ENCODE assay signal across 23 mouse cellular contexts in genomic region chr10:70373207-70373606, GRCm38 (mm10).
DNase-seq lines count a peak whose midpoint lies in the region; ATAC-seq and TF ChIP-seq lines count a peak whose summit lies in the region.
"Had no signal": no experiment of that assay in that cellular context is flagged by ENCODE, and none has a peak within 500 bp of the region (broad histone marks: within the 10 kb centered on the region; RNA-seq: fewer than 3 reads in every experiment).

No protein-coding gene starts in this region.

- DNase-seq in left cerebral cortex, adult 2 months (ENCODE audit: extremely low spot score in 1 of 2, low spot score in 2 of 2) = no peak
- no peak for DNase-seq in left cerebral cortex, adult 18-20 months (ENCODE audit: low spot score in 2 of 2)
- DNase-seq in 3T3-L1 (ENCODE audit: low read depth, low spot score) (peak; percentile 29), MN1 (ENCODE audit: low spot score) (peak; percentile 66)
- DNase-seq in kidney, adult 9 months = no peak
- DNase-seq: adrenal gland, adult 8-10 months; adrenal gland, postnatal 25 days; cerebellum, adult 18-20 months; cerebellum, adult 9-10 months; cerebellum, postnatal 14 days; gastrocnemius, adult 2 months; gastrocnemius, postnatal 14 days; heart, adult 11 months had no signal

- no peak overlapping the region for H3K4me3 ChIP-seq in left cerebral cortex, adult 2 months
- no peak overlapping the region for H3K4me3 ChIP-seq in brown adipose tissue, adult 24 weeks (ENCODE audit: insufficient read depth, low read depth, low read length)
- H3K4me3 ChIP-seq: embryonic facial prominence, embryonic 12.5 days; embryonic facial prominence, embryonic 15.5 days; erythroblast, embryonic 14.5 days; forebrain, embryonic 12.5 days; gastrocnemius, adult 2 months; hindbrain, embryonic 12.5 days; hindbrain, embryonic 15.5 days had no signal

- H3K4me1 ChIP-seq in brown adipose tissue, adult 24 weeks (ENCODE audit: control insufficient read depth, insufficient read depth, insufficient read length, low read length) = peaks cover 4% of the 10 kb centered on the region; the same call in 1 of the 2 replicates

- intact Hi-C loops in left cerebral cortex, adult 2 months (cut with DNase I) = loop anchor here (5.0 kb wide), 2 partner anchors 144 to 169 kb away; no protein-coding TSS in a partner anchor

- no peak for TF ChIP-seq CTCF in left cerebral cortex, adult 2 months (IDR thresholded peaks at IDR 0.05)

- H3K27ac ChIP-seq in left cerebral cortex, adult 2 months = 0 out of 2 replicates have a peak overlapping the region, but pooled peaks have one; percentile 24
- peak overlapping the region; percentile 78 for H3K27ac ChIP-seq in brown adipose tissue, adult 24 weeks (replicated peaks; ENCODE audit: low read depth, low read length)
- H3K27ac ChIP-seq: embryonic facial prominence, embryonic 12.5 days; embryonic facial prominence, embryonic 15.5 days; forebrain, embryonic 12.5 days; gastrocnemius, adult 2 months; hindbrain, embryonic 12.5 days; hindbrain, embryonic 15.5 days had no signal

- ATAC-seq in inflammation-experienced regulatory T-cells, adult 6 months = no peak
- no peak for ATAC-seq in monocyte, adult 5-6 weeks (replicated peaks; ENCODE audit: insufficient number of reproducible peaks, low FRiP score, low TSS enrichment, poor library complexity, severe bottlenecking)
- ATAC-seq: forebrain, postnatal 0 days had no signal

Comparison
In these comparisons a context has a peak if more than half of its experiments do, and no peak if none do; other contexts are left out.
1. DNase-seq: peak in 3T3-L1 (single experiment) and MN1 (single experiment); none in left cerebral cortex, adult 2 months (0 of 2), left cerebral cortex, adult 18-20 months (0 of 2) and kidney, adult 9 months (single experiment).